Mouse (Mus musculus) forebrain, embryonic 11.5 days (tissue): Measurements from ENCODE around the gene P3h3. TPM values are rescaled to one million over a fixed set of nuclear protein-coding genes. Genes with fewer than 3 reads are reported as not detected.

Source experiments
- ATAC-seq: fragments of 200-750 bp; cut with Nextera tagmentation; replicated peaks from 2 replicates; pipeline ENCODE4 v1.8.0; 2017; ENCODE audit warnings: moderate TSS enrichment; ENCODE audit not compliant: low FRiP score
- DNase-seq: peaks from one replicate; pipeline ENCODE4 v3.0.0-alpha.2; 2017; ENCODE audit warnings: low spot score
- H3K27ac ChIP-seq: fragments of 300-500 bp; sonication (generic); 2 replicates; pipeline ENCODE4 v1.5.1; 2014; ENCODE audit warnings: low read depth, low read length
- H3K27me3 ChIP-seq: fragments of 300-500 bp; sonication (generic); 2 replicates; pipeline ENCODE4 v1.6.1; 2014; ENCODE audit warnings: mild to moderate bottlenecking, low read length, mixed read lengths; ENCODE audit not compliant: control insufficient read depth, insufficient read depth
- H3K36me3 ChIP-seq: fragments of 300-500 bp; sonication (generic); 2 replicates; pipeline ENCODE4 v1.6.1; 2014; ENCODE audit warnings: mild to moderate bottlenecking, low read length, moderate library complexity, mixed read lengths; ENCODE audit not compliant: control insufficient read depth, insufficient read depth
- H3K4me1 ChIP-seq: fragments of 300-500 bp; sonication (generic); replicated peaks from 2 replicates; pipeline ENCODE4 v1.6.1; 2014; ENCODE audit warnings: low read length, mixed read lengths; ENCODE audit not compliant: control insufficient read depth, insufficient read depth
- H3K4me2 ChIP-seq: fragments of 300-500 bp; sonication (generic); 2 replicates; pipeline ENCODE4 v1.6.1; 2014; ENCODE audit warnings: low read depth, mild to moderate bottlenecking, low read length, moderate library complexity, mixed read lengths; ENCODE audit not compliant: severe bottlenecking
- H3K4me3 ChIP-seq: fragments of 300-500 bp; sonication (generic); 2 replicates; pipeline ENCODE4 v1.5.1; 2014; ENCODE audit warnings: low read depth, low read length
- H3K9ac ChIP-seq: fragments of 300-500 bp; sonication (generic); 2 replicates; pipeline ENCODE4 v1.6.1; 2014; ENCODE audit warnings: low read length
- H3K9me3 ChIP-seq: fragments of 300-500 bp; sonication (generic); 2 replicates; pipeline ENCODE4 v1.6.1; 2016; ENCODE audit warnings: low read length, mixed read lengths; ENCODE audit not compliant: control insufficient read depth
- WGBS: fragments of 180-500 bp; shearing (Covaris S2); extraction: QIAGEN DNeasy Blood & Tissue Kit; methylation state at CpG from one replicate; pipeline ENCODE4 v1.1.7; 2014; 5-methylcytosine and 5-hydroxymethylcytosine counted together
- polyA plus RNA-seq: library from polyadenylated mRNA; unstranded; fragments of >200 nt; fragmentation: Nextera tagmentation; extraction: Ambion mirVana; gene quantifications from 2 replicates; pipeline ENCODE4 v1.2.1, GENCODE M21; 2014

P3h3 gene
- 17.3 and 17.8 TPM in 2 replicates for polyA plus RNA-seq

DNA sequence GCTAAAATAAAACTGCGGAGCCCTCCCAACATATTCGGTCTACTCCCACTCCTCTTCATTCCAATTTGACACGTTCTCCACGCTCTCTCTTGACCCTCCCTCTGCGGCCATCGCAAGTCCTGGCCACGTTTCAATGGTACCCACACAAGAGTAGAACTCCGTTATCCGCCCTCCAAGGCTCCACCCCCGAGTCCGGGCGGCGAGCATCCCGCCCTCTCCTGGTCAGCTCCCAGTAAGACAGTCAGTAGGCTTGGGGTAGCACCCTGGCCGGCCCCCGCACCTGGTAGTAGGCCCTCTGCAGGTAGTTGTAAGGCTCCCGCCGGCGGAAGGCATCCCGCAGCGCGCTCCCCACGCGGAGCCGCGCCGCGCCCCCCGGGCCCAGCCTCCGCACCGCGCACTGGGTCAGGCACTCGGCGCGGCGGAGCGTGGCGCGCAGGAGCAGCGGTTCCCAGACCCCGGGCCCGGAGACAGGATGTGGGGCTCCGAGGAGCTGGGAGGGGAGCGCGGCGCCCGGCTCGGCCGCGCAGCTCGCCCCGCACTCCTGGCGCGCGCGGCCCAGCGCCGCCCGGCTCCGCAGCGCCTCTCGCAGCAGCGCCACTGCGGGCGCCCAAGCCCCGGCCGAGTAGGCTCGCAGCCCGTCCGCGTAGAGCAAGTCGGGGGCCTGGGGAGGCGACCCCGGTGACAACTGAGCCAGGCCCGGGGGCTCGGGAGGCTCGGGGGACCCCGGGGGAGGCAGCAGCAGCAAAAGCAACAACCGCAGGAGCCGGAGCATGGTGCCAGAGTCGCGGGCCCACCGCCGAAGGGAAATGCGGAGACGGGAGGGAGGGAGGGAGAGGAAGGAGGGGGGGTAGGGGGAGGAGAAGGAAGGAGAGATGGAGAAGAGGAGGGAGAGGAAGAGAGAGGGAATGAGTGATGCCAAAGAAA is at the start of gene P3h3:
TSS of gene P3h3 (minus strand) at position 837 of the 924 bp plus-strand sequence.
- Histone ChIP-seq H3K27ac (peak within 1 kb of the TSS; percentile 88), H3K9me3 (no peaks in the 10 kb centered on the region), H3K4me2 (peak within 1 kb of the TSS; percentile 90), H3K9ac (peak within 1 kb of the TSS; percentile 98), H3K4me3 (peak within 1 kb of the TSS; percentile 81), H3K4me1 (peaks cover 23% of the 10 kb centered on the region), H3K27me3 (no peaks in the 10 kb centered on the region; the same call in none of the 2 replicates), H3K36me3 (no peaks in the 10 kb centered on the region; the same call in 1 of the 2 replicates)
- under 1% methylated on average over 85 of the region's 86 CpGs for WGBS
- ATAC-seq (peak; percentile 87), DNase-seq (peak; percentile 93)

DNA sequence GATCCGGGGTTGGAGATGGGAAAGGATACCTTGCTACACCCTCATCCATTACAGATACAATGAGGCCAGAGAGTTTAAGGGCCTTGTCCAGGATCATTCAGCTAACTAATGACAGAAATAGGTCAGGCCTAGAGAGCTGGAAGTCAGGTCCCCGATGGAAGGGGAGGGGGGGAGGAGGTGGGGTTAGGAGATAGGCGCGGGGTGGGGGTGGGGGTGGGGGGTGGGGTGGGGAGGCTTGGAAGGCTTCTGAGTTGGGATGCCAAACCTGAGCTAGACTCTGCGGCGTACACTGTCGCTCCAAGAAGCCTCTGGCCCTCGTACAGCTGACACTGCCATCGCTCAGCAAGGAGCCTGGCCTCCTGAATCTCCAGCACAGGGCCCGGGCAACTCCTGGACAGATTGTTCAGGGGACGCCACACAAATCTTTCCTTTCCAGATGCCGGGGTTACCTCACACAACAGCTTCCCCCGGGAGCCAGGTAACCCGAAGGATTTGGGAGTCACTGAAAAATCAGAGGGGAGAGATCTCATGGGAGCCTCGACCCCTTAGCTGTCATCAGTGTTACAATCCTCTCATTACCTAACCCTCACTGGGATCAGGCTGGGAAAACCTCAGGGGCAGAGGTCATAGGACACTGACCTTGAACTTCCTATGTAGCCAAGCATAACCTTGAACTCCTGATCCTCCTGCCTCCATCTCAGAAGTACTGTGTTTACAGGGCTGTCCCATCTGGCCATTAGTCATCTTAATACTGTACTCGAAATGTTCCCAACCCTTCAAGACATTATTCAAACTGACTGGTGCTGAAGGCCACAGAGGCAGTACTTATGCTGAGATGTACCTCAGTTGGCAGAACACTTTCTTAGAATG is 47.7 kb upstream of the P3h3 start:
- whole genome bisulfite sequencing, result 27% methylated on average over 15 of the region's 16 CpGs
- peaks cover 11% of the 10 kb centered on the region for H3K4me1 ChIP-seq
- no peaks in the 10 kb centered on the region for H3K36me3 ChIP-seq
- H3K27ac ChIP-seq, result peak overlapping the region; percentile 94; the same call in 1 of the 2 replicates
- H3K9me3 ChIP-seq, result no peaks in the 10 kb centered on the region
- peak overlapping the region; percentile 68 for H3K9ac ChIP-seq
- ATAC-seq (no peak), DNase-seq (no peak)
- peak overlapping the region; percentile 42; the same call in 1 of the 2 replicates for H3K4me3 ChIP-seq
- H3K4me2 ChIP-seq, result peak overlapping the region; percentile 73
- peaks cover 4% of the 10 kb centered on the region for H3K27me3 ChIP-seq

DNA sequence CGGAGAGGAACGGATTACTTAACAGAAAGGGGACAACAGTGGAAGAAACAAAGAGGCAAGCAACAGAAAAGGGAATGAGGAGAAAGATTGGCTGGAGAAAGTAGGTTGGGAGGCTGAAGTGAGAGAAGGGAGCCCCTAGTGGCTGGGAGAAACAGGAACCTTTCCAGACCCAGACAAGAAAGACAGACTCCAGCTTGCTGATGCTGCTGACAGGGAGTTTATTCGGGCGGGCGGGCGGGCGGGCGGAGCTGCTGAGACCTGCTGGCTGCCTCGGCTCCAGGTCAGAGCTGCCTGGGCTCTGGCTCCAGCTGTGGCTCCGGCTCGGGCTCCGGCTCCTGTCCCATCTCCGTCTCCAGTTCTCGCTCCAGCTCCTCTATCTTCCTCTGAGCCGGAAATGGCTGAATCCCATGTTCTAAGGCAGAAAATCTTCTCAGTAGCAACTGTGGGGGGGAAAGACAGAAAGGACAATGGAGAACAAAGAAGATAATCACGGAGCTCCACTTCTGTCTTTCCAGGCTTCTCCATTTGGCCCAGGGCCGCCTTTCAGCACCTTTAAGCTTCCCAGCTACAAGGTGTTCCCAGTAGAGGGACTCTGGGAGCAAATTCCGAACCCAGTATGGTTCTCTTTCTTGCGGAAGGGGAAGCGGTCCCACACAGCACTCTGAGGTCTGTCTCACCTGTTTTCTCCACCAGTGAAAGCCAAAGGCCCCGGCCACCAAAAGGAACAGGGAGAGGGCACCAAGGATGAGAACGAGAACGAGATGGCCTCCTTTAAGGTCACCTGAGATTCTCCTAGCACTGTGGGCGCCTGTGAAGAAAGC is 46.8 kb upstream of the P3h3 start:
- H3K27me3 ChIP-seq, result no peaks in the 10 kb centered on the region
- H3K4me2 ChIP-seq, result peak overlapping the region; percentile 73
- ATAC-seq, result peak; percentile 74
- WGBS, result 8% methylated on average over 19 of the region's 24 CpGs
- H3K27ac ChIP-seq, result peak overlapping the region; percentile 94
- DNase-seq, result peak; percentile 85
- peak overlapping the region; percentile 68 for H3K9ac ChIP-seq
- no peaks in the 10 kb centered on the region for H3K36me3 ChIP-seq
- H3K9me3 ChIP-seq, result no peaks in the 10 kb centered on the region
- peak overlapping the region; percentile 42 for H3K4me3 ChIP-seq
- peaks cover 6% of the 10 kb centered on the region; the same call in 1 of the 2 replicates for H3K4me1 ChIP-seq

DNA sequence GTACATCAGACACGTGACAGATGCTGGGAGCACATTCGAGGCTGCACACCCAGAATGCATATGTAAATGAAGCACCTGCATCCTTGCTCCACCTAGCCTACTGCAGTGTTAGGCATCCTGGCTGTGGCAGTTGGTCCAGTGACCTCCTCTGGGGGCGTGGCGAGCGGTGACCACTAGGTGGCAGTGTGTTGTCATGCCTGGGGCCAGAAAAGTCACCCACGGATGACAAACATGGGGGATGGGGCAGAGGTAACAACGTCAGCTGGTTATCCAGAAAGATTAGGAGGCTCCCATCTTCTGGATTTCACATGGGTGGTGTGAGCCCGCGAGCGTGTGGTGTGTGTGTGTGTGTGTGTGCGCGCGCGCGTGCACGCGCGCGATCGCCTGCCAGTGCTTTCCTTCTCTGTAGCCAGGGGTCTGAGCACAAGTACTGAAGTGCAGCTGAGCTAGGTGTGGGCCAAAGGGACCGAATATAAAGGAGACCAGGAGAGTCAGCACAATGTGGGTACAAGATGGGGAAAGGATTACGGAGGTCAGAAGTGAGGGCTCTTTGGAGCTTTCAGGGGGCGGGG is 46.1 kb upstream of the P3h3 start:
- under 1% methylated on average over 23 of the region's 23 CpGs for WGBS
- DNase-seq (peak; percentile 97), ATAC-seq (peak; percentile 85)
- Histone ChIP-seq H3K9ac (peak overlapping the region; percentile 68), H3K27me3 (no peaks in the 10 kb centered on the region), H3K9me3 (no peaks in the 10 kb centered on the region), H3K4me2 (peak overlapping the region; percentile 73), H3K4me1 (peaks cover 6% of the 10 kb centered on the region; the same call in 1 of the 2 replicates), H3K4me3 (peak overlapping the region; percentile 42), H3K27ac (peak overlapping the region; percentile 94), H3K36me3 (no peaks in the 10 kb centered on the region)

DNA sequence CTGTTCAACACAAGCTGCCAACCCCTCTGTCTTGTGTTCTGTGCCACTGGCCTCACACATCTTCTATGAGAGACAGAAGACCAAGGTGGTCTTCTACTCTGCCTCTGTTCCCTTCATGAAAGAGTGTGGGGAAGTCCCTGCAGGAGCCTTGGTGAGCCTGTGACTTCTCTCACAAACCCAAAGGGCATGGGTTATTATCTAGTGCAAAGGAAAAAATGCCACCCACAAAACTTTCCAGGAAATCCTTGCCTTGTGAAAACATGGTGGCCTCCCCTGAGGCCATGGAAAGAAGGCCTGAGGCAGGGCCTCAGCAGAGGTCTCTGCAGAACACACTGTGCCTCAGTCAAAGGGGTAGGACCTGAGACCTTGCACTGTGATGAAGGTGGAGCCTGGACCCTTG is 44.3 kb upstream of the P3h3 start:
- Histone ChIP-seq H3K4me2 (no peak overlapping the region), H3K9me3 (no peaks in the 10 kb centered on the region), H3K4me3 (no peak overlapping the region), H3K27ac (no peak overlapping the region), H3K27me3 (no peaks in the 10 kb centered on the region), H3K9ac (no peak overlapping the region), H3K36me3 (no peaks in the 10 kb centered on the region), H3K4me1 (peaks cover 6% of the 10 kb centered on the region; the same call in 1 of the 2 replicates)
- DNase-seq, result no peak
- ATAC-seq, result no peak

DNA sequence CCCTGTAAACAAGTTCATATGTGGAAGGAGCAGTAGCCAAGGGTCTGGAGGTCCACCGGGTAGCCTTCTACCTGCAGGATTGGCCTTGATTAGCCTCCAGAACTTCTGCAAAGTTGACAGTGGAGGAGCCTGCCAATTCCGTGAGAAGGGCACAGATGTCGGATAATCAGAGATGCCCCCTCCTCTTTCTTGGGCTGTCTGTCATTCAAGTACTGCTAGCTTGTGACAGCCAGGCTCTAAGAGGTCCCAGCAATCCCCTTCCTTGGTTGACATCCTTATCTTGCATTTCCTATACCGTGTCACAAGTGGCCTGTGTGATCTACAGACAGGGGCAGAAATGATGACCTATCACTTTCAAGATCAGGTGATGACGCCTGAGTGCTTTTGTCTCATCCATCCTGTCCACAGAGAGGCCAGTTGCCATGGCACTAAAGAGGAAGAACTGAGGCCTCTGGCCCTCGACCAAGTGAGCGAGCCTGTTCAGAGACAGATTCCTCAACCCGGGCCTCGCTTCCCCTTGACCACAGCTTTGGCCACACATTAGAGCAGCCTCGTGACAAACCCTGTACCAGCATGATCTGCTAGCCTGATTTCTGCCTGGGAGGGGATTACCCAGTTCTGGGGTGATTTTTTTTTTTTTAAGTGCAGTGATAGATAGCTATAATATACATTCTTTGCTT is 43.4 kb upstream of the P3h3 start:
- no peaks in the 10 kb centered on the region for H3K27me3 ChIP-seq
- H3K4me1 ChIP-seq, result peaks cover 6% of the 10 kb centered on the region; the same call in 1 of the 2 replicates
- ATAC-seq, result no peak
- H3K9ac ChIP-seq, result no peak overlapping the region
- no peaks in the 10 kb centered on the region for H3K36me3 ChIP-seq
- DNase-seq, result no peak
- no peak overlapping the region for H3K4me3 ChIP-seq
- no peak overlapping the region for H3K27ac ChIP-seq
- WGBS, result 74% methylated on average over 10 of the region's 10 CpGs
- H3K9me3 ChIP-seq, result no peaks in the 10 kb centered on the region
- H3K4me2 ChIP-seq, result no peak overlapping the region

DNA sequence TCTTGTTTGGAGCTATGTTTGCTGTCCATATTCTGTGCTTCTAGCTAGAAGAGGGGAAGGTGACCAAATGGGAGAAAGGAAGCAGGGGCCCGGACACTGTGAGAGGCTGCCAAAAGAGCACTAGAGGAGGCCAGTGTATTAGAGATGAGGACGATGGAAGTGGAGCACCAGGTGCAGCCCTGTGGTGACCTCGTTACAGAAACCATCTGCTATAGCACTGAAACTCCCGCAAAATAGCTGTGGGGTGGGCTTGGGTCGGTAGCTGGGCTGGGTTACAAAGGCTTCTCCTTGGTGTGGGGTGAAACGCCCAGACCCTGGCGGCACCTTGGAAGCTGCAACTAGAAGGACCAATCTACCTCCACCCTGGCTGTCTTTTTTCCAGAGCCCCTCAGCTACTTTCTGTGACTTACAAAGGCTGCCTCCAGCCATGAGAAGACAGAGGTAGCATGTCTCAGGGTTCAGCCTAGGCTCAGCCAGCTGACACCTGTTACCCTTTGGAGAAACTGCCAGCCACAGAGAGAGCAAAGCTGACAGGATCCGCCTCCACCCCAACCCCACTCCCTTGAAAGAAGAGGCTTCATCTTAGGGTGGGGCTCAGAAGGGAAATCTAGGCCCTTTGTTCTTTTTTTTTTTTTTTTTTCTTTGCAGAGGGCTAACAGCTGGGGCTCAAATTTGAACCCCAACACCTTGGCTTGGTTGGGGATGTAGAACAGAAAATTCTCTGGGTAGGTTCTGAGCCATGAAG is 42.7 kb upstream of the P3h3 start:
- Histone ChIP-seq H3K9ac (no peak overlapping the region), H3K9me3 (no peaks in the 10 kb centered on the region), H3K27me3 (no peaks in the 10 kb centered on the region), H3K4me2 (no peak overlapping the region), H3K27ac (no peak overlapping the region), H3K4me1 (peaks cover 4% of the 10 kb centered on the region; the same call in 1 of the 2 replicates), H3K4me3 (no peak overlapping the region), H3K36me3 (no peaks in the 10 kb centered on the region)
- DNase-seq (no peak), ATAC-seq (no peak)
- 64% methylated on average over 8 of the region's 8 CpGs for WGBS
